Mouse (Mus musculus) cerebellum, postnatal 4 days (tissue): ENCODE measurements around the gene Adgrl3.
A peak's percentile ranks its signal among the peaks of the same experiment; 100 is the strongest.

Source experiments
- DNase-seq, 2 experiments: peaks; one replicate each; pipeline ENCODE4 v3.0.0; 2022; ENCODE audit warnings: low spot score in 2 of 2, mixed read lengths in 1 of 2

Gene Adgrl3

GRCm38 (mm10) chr5:81248724-81249123 lies 228.8 kb downstream of the Adgrl3 start:
- no peak for DNase-seq

- DNase-seq = no peak
Observed at GRCm38 (mm10) chr5:81256091-81256490, 236.2 kb downstream of the Adgrl3 start.

GRCm38 (mm10) chr5:81269689-81270088 lies 249.8 kb downstream of the Adgrl3 start:
- no peak for DNase-seq

GRCm38 (mm10) chr5:81275346-81276047 lies 255.6 kb downstream of the Adgrl3 start:
- DNase-seq = no peak

GRCm38 (mm10) chr5:81279246-81279645 lies 259.3 kb downstream of the Adgrl3 start:
- no peak for DNase-seq

- no peak for DNase-seq
Observed at GRCm38 (mm10) chr5:81285643-81286042, 265.7 kb downstream of the Adgrl3 start.

GRCm38 (mm10) chr5:81301874-81302273 lies 281.9 kb downstream of the Adgrl3 start:
- no peak for DNase-seq

- no peak for DNase-seq
Observed at GRCm38 (mm10) chr5:81317406-81318112, 297.6 kb downstream of the Adgrl3 start.

- DNase-seq = no peak
Observed at GRCm38 (mm10) chr5:81321276-81321934, 301.5 kb downstream of the Adgrl3 start.

GRCm38 (mm10) chr5:81322064-81322463 lies 302.1 kb downstream of the Adgrl3 start:
- no peak for DNase-seq

- no peak for DNase-seq
Observed at GRCm38 (mm10) chr5:81326916-81327315, 307.0 kb downstream of the Adgrl3 start.

GRCm38 (mm10) chr5:81327392-81327791 lies 307.5 kb downstream of the Adgrl3 start:
- no peak for DNase-seq

GRCm38 (mm10) chr5:81329571-81329971 lies 309.6 kb downstream of the Adgrl3 start:
- DNase-seq = peak in 1 of 2 experiments; percentile 18

GRCm38 (mm10) chr5:81344330-81344729 lies 324.4 kb downstream of the Adgrl3 start:
- DNase-seq = no peak

- DNase-seq = no peak
Observed at GRCm38 (mm10) chr5:81345096-81345435, 325.1 kb downstream of the Adgrl3 start.

GRCm38 (mm10) chr5:81345436-81346131 lies 325.6 kb downstream of the Adgrl3 start:
- no peak for DNase-seq

GRCm38 (mm10) chr5:81347571-81347970 lies 327.6 kb downstream of the Adgrl3 start:
- no peak for DNase-seq

- DNase-seq = no peak
Observed at GRCm38 (mm10) chr5:81359560-81359959, 339.6 kb downstream of the Adgrl3 start.

GRCm38 (mm10) chr5:81364198-81364643 lies 344.3 kb downstream of the Adgrl3 start:
- no peak for DNase-seq

- no peak for DNase-seq
Observed at GRCm38 (mm10) chr5:81365250-81365649, 345.3 kb downstream of the Adgrl3 start.

- no peak for DNase-seq
Observed at GRCm38 (mm10) chr5:81370126-81370850, 350.4 kb downstream of the Adgrl3 start.
